Mouse (Mus musculus): ENCODE results near the gene Fam243. TPM values are rescaled to one million over a fixed set of nuclear protein-coding genes. Genes with fewer than 3 reads are reported as not detected.
A peak's percentile ranks its signal among the peaks of the same experiment; 100 is the strongest.

Gene Fam243
- polyA plus RNA-seq, 1 experiment = not detected

DNA sequence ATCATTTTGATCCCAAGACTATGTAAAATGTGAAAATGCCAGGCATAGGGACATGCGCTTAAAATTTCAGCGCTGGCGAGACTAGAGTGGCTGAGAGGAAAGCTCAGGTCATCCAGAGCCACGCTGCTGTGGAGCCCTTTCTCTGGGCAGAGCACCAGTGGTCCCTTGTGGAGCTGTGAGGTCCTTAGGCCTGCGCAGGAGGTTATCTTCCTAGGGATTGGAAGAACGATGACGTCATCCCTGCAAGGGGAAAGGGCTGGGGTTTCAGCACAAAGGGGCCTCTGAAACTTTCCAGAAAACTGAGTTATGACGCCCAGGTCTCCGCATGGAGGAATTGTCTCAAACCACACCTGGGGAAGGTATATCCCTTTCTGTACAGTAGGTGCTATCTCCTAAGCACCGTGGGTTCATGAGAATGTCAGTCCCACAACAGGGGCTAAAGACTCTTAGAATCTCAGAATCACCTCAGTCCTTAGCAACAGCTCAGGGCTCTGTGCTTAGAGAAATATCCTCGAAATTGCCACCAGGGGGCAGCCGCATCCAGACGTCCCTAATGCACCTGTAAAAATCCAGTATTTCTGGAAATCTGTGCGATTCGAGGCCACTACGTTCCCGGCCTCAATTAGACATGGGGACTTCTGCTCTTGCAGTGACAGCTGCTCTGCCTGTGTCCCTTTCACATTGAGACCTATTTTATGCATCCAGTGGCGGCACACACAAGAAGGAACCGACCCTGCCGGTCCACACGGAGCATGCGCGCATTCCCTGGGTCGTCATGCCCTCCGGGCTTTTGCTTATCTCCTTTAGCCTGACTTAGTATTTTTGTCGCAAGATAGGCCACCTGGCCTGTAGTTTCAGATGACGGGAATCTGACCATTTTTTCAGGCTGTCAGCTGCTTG lies 19.6 kb upstream of the Fam243 start:
- Histone ChIP-seq H3ac (ENCODE audit: control insufficient read depth, insufficient read length) (no peak overlapping the region), H3K4me2 (ENCODE audit: low read depth) (peak overlapping the region; percentile 10), H3K27me3 (ENCODE audit: control insufficient read depth, insufficient read depth, insufficient read length) (peaks cover under 1% of the 10 kb centered on the region), H3K36me3 (ENCODE audit: control insufficient read depth, insufficient read depth) (no peaks in the 10 kb centered on the region), H3K79me2 (ENCODE audit: control insufficient read depth, insufficient read depth) (no peaks in the 10 kb centered on the region), H3K4me3 (no peak overlapping the region)
- no peak for TF ChIP-seq MYOG (IDR thresholded peaks at IDR 0.05; ENCODE audit: control insufficient read depth in 1 of 3, insufficient read depth in 1 of 3, insufficient read length in 2 of 3, low read depth in 2 of 3)

DNA sequence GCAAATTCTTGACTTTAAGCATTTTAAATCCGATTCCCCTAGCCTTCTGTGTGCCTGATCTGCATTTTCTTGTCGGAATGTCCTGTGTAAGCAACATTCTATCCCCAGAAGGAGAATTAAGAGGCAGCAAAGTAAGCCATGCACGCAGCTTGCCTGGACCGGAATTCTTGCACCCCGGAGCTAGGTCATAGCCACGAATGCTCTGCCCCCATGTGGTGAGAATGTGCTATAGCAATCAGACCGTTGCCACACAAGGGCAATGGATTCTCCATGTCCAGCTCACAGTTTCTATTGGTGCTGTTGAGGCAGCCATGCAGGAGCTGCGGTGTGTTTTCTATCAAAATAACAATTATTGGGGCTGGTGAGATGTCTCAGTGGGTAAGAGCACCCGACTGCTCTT lies 15.0 kb upstream of the Fam243 start:
- H3K79me2 ChIP-seq (ENCODE audit: control insufficient read depth, insufficient read depth) = no peaks in the 10 kb centered on the region
- no peak overlapping the region for H3K4me2 ChIP-seq (ENCODE audit: low read depth)
- no peaks in the 10 kb centered on the region for H3K36me3 ChIP-seq (ENCODE audit: control insufficient read depth, insufficient read depth)
- no peak for TF ChIP-seq TCF12 (IDR thresholded peaks at IDR 0.05; ENCODE audit: insufficient read depth, poor library complexity, severe bottlenecking)
- TF ChIP-seq MYOD1 (IDR thresholded peaks at IDR 0.05; ENCODE audit: control insufficient read depth in 1 of 3, insufficient read length in 2 of 3, low read depth in 2 of 3) = no peak
- TF ChIP-seq E2F4 (IDR thresholded peaks at IDR 0.05; ENCODE audit: insufficient read depth) = no peak
- TF ChIP-seq REST (IDR thresholded peaks at IDR 0.05; ENCODE audit: insufficient read depth, insufficient read length) = no peak
- H3K27me3 ChIP-seq (ENCODE audit: control insufficient read depth, insufficient read depth, insufficient read length) = peaks cover 24% of the 10 kb centered on the region
- no peak overlapping the region for H3K4me3 ChIP-seq
- no peak overlapping the region for H3ac ChIP-seq (ENCODE audit: control insufficient read depth, insufficient read length)

DNA sequence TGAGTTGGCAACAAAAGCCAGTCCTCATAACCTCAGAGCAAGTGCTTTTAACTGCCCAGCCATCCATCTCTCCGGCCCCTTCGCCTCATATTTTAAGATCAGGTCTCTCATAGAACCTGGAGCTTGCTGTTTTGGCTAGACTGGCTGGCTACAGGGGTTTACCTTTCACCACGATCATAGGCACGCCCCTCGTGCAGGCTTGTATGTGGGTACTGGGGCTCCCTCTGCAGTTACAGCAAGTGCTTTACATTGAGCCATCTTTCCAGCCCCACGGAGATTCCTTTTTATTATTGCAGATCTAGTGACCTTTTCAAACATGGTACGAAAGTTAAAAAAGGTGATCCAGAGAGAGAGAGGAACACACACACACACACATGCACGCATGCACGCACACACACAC lies 13.4 kb upstream of the Fam243 start:
- Histone ChIP-seq H3K36me3 (ENCODE audit: control insufficient read depth, insufficient read depth) (no peaks in the 10 kb centered on the region), H3K27me3 (ENCODE audit: control insufficient read depth, insufficient read depth, insufficient read length) (peaks cover 36% of the 10 kb centered on the region), H3K79me2 (ENCODE audit: control insufficient read depth, insufficient read depth) (no peaks in the 10 kb centered on the region), H3K4me3 (no peak overlapping the region), H3ac (ENCODE audit: control insufficient read depth, insufficient read length) (no peak overlapping the region), H3K4me2 (ENCODE audit: low read depth) (no peak overlapping the region)
- TF ChIP-seq MYOD1 (IDR thresholded peaks at IDR 0.05; ENCODE audit: control insufficient read depth in 1 of 3, insufficient read length in 2 of 3, low read depth in 2 of 3) = no peak
- no peak for TF ChIP-seq MAX (IDR thresholded peaks at IDR 0.05; ENCODE audit: low read depth)
- TF ChIP-seq POLR2AphosphoS2 (IDR thresholded peaks at IDR 0.05; ENCODE audit: insufficient read length, low read depth) = no peak
- no peak for TF ChIP-seq MYOG (IDR thresholded peaks at IDR 0.05; ENCODE audit: control insufficient read depth in 1 of 3, insufficient read depth in 1 of 3, insufficient read length in 2 of 3, low read depth in 2 of 3)
- TF ChIP-seq TCF12 (IDR thresholded peaks at IDR 0.05; ENCODE audit: insufficient read depth, poor library complexity, severe bottlenecking) = no peak
- TF ChIP-seq POLR2A (IDR thresholded peaks at IDR 0.05; ENCODE audit: insufficient read length, low read depth) = no peak
- no peak for TF ChIP-seq USF1 (IDR thresholded peaks at IDR 0.05; ENCODE audit: low read depth)
- TF ChIP-seq REST (IDR thresholded peaks at IDR 0.05; ENCODE audit: insufficient read depth, insufficient read length) = no peak
- TF ChIP-seq CEBPB (IDR thresholded peaks at IDR 0.05; ENCODE audit: insufficient read depth, poor library complexity, severe bottlenecking) = no peak
- no peak for TF ChIP-seq TCF3 (IDR thresholded peaks at IDR 0.05; ENCODE audit: insufficient read length, low read depth)
- TF ChIP-seq E2F4 (IDR thresholded peaks at IDR 0.05; ENCODE audit: insufficient read depth) = no peak
- no peak for TF ChIP-seq SRF (IDR thresholded peaks at IDR 0.05; ENCODE audit: control insufficient read depth, insufficient read length, low read depth)

DNA sequence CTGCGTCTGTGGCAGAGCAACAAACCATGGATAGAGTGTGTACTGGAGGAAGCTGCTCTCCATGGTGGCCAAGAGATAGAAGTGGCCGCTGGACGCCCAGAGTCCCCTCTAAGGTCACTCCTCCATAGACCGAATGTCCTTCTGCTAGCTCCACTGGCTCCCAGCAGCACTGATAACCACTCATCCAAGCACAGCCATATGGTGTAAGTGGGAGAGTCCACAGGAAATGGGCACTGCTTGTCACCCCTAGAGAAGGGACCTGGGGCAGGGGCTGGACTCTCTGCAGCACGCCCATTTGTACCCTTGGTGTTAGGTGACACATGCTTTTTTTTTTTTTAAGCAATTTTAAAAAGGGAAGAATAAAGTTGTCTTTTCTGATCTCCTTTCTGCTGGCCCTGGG lies 9.7 kb upstream of the Fam243 start:
- no peak overlapping the region for H3ac ChIP-seq (ENCODE audit: control insufficient read depth, insufficient read length)
- TF ChIP-seq TCF3 (IDR thresholded peaks at IDR 0.05; ENCODE audit: insufficient read length, low read depth) (no peak), POLR2A (IDR thresholded peaks at IDR 0.05; ENCODE audit: insufficient read length, low read depth) (no peak), USF1 (IDR thresholded peaks at IDR 0.05; ENCODE audit: low read depth) (no peak), POLR2AphosphoS2 (IDR thresholded peaks at IDR 0.05; ENCODE audit: insufficient read length, low read depth) (no peak), CEBPB (IDR thresholded peaks at IDR 0.05; ENCODE audit: insufficient read depth, poor library complexity, severe bottlenecking) (no peak), TCF12 (IDR thresholded peaks at IDR 0.05; ENCODE audit: insufficient read depth, poor library complexity, severe bottlenecking) (no peak), REST (IDR thresholded peaks at IDR 0.05; ENCODE audit: insufficient read depth, insufficient read length) (no peak), MYOD1 (IDR thresholded peaks at IDR 0.05; ENCODE audit: control insufficient read depth in 1 of 3, insufficient read length in 2 of 3, low read depth in 2 of 3) (no peak), E2F4 (IDR thresholded peaks at IDR 0.05; ENCODE audit: insufficient read depth) (no peak), MAX (IDR thresholded peaks at IDR 0.05; ENCODE audit: low read depth) (no peak), SRF (IDR thresholded peaks at IDR 0.05; ENCODE audit: control insufficient read depth, insufficient read length, low read depth) (no peak), MYOG (IDR thresholded peaks at IDR 0.05; ENCODE audit: control insufficient read depth in 1 of 3, insufficient read depth in 1 of 3, insufficient read length in 2 of 3, low read depth in 2 of 3) (no peak)
- H3K27me3 ChIP-seq (ENCODE audit: control insufficient read depth, insufficient read depth, insufficient read length) = peaks cover 66% of the 10 kb centered on the region
- no peaks in the 10 kb centered on the region for H3K79me2 ChIP-seq (ENCODE audit: control insufficient read depth, insufficient read depth)
- no peaks in the 10 kb centered on the region for H3K36me3 ChIP-seq (ENCODE audit: control insufficient read depth, insufficient read depth)
- no peak overlapping the region for H3K4me2 ChIP-seq (ENCODE audit: low read depth)
- H3K4me3 ChIP-seq = no peak overlapping the region

DNA sequence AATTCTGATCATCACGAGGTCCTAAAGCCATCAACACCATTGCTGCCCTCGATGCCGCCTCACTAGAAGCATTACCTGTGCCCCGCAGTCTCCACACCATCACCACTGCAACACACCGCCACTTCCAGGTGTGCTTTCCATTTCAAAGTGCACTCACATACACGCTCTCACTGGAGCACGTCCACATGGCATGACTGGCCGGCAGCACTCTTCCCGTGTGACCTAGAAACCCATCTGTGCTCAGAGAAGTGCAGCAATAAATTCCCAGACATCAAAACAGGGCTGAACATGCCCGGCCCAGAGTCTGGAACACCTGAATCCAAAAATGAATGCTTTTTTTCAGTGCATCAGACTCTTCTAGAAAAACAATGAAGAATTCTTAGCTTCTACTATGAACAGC lies 6.7 kb upstream of the Fam243 start:
- no peak overlapping the region for H3K4me3 ChIP-seq
- H3K36me3 ChIP-seq (ENCODE audit: control insufficient read depth, insufficient read depth) = no peaks in the 10 kb centered on the region
- H3ac ChIP-seq (ENCODE audit: control insufficient read depth, insufficient read length) = no peak overlapping the region
- TF ChIP-seq CEBPB (IDR thresholded peaks at IDR 0.05; ENCODE audit: insufficient read depth, poor library complexity, severe bottlenecking) (no peak), MYOD1 (IDR thresholded peaks at IDR 0.05; ENCODE audit: control insufficient read depth in 1 of 3, insufficient read length in 2 of 3, low read depth in 2 of 3) (no peak), POLR2A (IDR thresholded peaks at IDR 0.05; ENCODE audit: insufficient read length, low read depth) (no peak), MYOG (IDR thresholded peaks at IDR 0.05; ENCODE audit: control insufficient read depth in 1 of 3, insufficient read depth in 1 of 3, insufficient read length in 2 of 3, low read depth in 2 of 3) (no peak), E2F4 (IDR thresholded peaks at IDR 0.05; ENCODE audit: insufficient read depth) (no peak)
- H3K27me3 ChIP-seq (ENCODE audit: control insufficient read depth, insufficient read depth, insufficient read length) = peaks cover 69% of the 10 kb centered on the region
- H3K79me2 ChIP-seq (ENCODE audit: control insufficient read depth, insufficient read depth) = no peaks in the 10 kb centered on the region
- no peak overlapping the region for H3K4me2 ChIP-seq (ENCODE audit: low read depth)

Measured in myocyte (in vitro differentiated cells).